In genomic region chr8:96318367-96318766, GRCm38 (mm10) we compare ENCODE assay signal across 9 mouse cellular contexts.
DNase-seq lines count a peak whose midpoint lies in the region; ATAC-seq and TF ChIP-seq lines count a peak whose summit lies in the region.
"Had no signal": no experiment of that assay in that cellular context is flagged by ENCODE, and none has a peak within 500 bp of the region (broad histone marks: within the 10 kb centered on the region; RNA-seq: fewer than 3 reads in every experiment).

No protein-coding gene starts in this region.

- no peaks in the 10 kb centered on the region for H3K9me3 ChIP-seq in hindbrain, postnatal 0 days (ENCODE audit: low read length)
- H3K9me3 ChIP-seq in hindbrain, embryonic 10.5 days = no peaks in the 10 kb centered on the region

- H3K27me3 ChIP-seq in hindbrain, postnatal 0 days (ENCODE audit: insufficient read depth, low read length) = no peaks in the 10 kb centered on the region
- H3K27me3 ChIP-seq in hindbrain, embryonic 10.5 days (ENCODE audit: insufficient read depth, poor library complexity, severe bottlenecking) = no peaks in the 10 kb centered on the region

- no peak overlapping the region for H3K4me2 ChIP-seq in hindbrain, postnatal 0 days (ENCODE audit: low read depth, low read length)
- H3K4me2 ChIP-seq: hindbrain, embryonic 14.5 days had no signal

- TF ChIP-seq CTCF in hindbrain, postnatal 0 days (IDR thresholded peaks at IDR 0.05; ENCODE audit: low read depth) = peak; percentile 42

- no peak for DNase-seq in hindbrain, postnatal 0 days (ENCODE audit: low spot score)
- no peak for DNase-seq in hindbrain, embryonic 10.5 days (ENCODE audit: low spot score)
- DNase-seq in ovary, postnatal 14 days (ENCODE audit: low spot score) = peak; percentile 3
- no peak for DNase-seq in ovary, adult 18-20 months (ENCODE audit: low spot score)
- DNase-seq in brain, adult 2 months (ENCODE audit: low read depth, low spot score) = peak; percentile 25
- DNase-seq in retina, postnatal 1 day = peak; percentile 20
- DNase-seq in thymus, postnatal 14 days = no peak
- no peak for DNase-seq in right cerebral cortex, adult 2 months (ENCODE audit: low spot score in 2 of 2)

- H3K36me3 ChIP-seq in hindbrain, postnatal 0 days (ENCODE audit: insufficient read depth, low read length) = no peaks in the 10 kb centered on the region
- H3K36me3 ChIP-seq in hindbrain, embryonic 10.5 days = no peaks in the 10 kb centered on the region

- ATAC-seq in hindbrain, postnatal 0 days = no peak

- WGBS in hindbrain, postnatal 0 days = 83% methylated on average over 5 of the region's 5 CpGs
- WGBS in hindbrain, embryonic 10.5 days = 76% methylated on average over 5 of the region's 5 CpGs

- no peak overlapping the region for H3K27ac ChIP-seq in hindbrain, postnatal 0 days
- H3K27ac ChIP-seq in hindbrain, embryonic 10.5 days = no peak overlapping the region
- H3K27ac ChIP-seq: hindbrain, embryonic 14.5 days had no signal

- no peak overlapping the region for H3K9ac ChIP-seq in hindbrain, postnatal 0 days (replicated peaks; ENCODE audit: low read length)
- H3K9ac ChIP-seq: hindbrain, embryonic 14.5 days had no signal

- no peak overlapping the region for H3K4me3 ChIP-seq in hindbrain, postnatal 0 days (ENCODE audit: low read length)
- H3K4me3 ChIP-seq in hindbrain, embryonic 10.5 days = no peak overlapping the region

- H3K4me1 ChIP-seq in hindbrain, postnatal 0 days (ENCODE audit: insufficient read depth, low read length) = no peaks in the 10 kb centered on the region
- no peaks in the 10 kb centered on the region for H3K4me1 ChIP-seq in hindbrain, embryonic 10.5 days (replicated peaks)

Comparison
In these comparisons a context has a peak if more than half of its experiments do, and no peak if none do; other contexts are left out.
1. DNase-seq: peak in ovary, postnatal 14 days (single experiment), brain, adult 2 months (single experiment) and retina, postnatal 1 day (single experiment); none in hindbrain, postnatal 0 days (single experiment), hindbrain, embryonic 10.5 days (single experiment), ovary, adult 18-20 months (single experiment), thymus, postnatal 14 days (single experiment) and right cerebral cortex, adult 2 months (0 of 2).